Mouse (Mus musculus) adrenal gland, adult 2 months (tissue): ENCODE data around the gene Igsf3. TPM values are rescaled to one million over a fixed set of nuclear protein-coding genes. Genes with fewer than 3 reads are reported as not detected.
"Not testable (repeated sequence)": the region's sequence is repeated elsewhere in the genome, so short reads cannot be mapped to it uniquely, and the experiment has no call there.

Experiments
- DNase-seq: peaks from one replicate; pipeline ENCODE4 v3.0.0; 2021
- polyA plus RNA-seq: library from polyadenylated mRNA; depleted of rRNA; stranded (reverse); fragments of >200 nt; gene quantifications from 2 replicates; pipeline ENCODE4 v1.2.3, GENCODE M21; 2012
- total RNA-seq, 2 experiments: library from RNA; stranded (reverse); gene quantifications; 2 replicates each; pipeline ENCODE4 v1.2.3; 2021

Igsf3 gene
- total and polyA plus RNA-seq, 3 experiments: 2.1 to 8.3 (median 3.4) TPM

GRCm38 (mm10) chr3:101404620-101405415, 27.9 kb downstream of the Igsf3 start:
- DNase-seq: no peak

- no peak for DNase-seq
Observed at GRCm38 (mm10) chr3:101405495-101405894, 28.6 kb downstream of the Igsf3 start.

- no peak for DNase-seq
Observed at GRCm38 (mm10) chr3:101406097-101406496, 29.2 kb downstream of the Igsf3 start.

GRCm38 (mm10) chr3:101407568-101407967, 30.7 kb downstream of the Igsf3 start:
- DNase-seq: no peak

DNA sequence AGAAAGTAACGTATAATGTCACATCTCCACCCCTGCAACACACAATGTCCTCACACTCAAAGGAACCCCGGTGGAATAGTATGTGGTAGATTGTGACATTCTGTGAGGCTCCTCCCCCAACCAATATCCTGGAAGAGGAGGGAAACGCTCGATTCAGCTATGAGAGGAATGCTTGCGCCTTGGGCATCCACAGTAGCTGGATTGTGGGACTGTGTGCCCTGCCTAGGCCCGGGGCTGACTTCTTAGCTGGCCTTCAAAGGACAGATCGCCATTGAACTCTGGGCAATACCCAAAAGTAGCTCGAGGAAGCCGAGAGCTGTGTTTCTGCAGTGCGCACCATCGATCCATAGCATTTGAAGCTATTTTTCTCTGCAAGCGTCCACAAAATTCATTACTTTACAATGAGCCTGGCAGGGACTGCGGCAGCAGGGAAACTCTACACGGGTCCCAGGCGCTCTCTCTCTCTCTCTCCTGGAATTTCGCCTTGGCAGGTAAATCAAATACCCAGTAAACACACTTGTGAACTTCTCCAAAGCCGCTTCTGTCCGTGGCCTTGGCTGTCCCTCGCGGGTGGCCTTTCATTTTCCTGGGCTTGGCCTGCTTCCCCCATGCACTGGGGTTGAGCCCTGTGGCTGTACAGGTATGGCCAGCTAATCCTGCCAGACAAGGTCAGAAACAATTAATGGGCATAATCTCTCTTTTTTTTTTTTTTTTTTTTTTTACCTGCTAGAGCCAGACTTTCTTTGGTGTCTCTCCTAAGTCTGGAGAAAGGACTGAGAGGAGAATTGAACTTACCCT, 32.3 kb downstream of the Igsf3 start:
- peak; percentile 51 for DNase-seq

GRCm38 (mm10) chr3:101410202-101410601, 33.3 kb downstream of the Igsf3 start:
- DNase-seq: no peak

DNA sequence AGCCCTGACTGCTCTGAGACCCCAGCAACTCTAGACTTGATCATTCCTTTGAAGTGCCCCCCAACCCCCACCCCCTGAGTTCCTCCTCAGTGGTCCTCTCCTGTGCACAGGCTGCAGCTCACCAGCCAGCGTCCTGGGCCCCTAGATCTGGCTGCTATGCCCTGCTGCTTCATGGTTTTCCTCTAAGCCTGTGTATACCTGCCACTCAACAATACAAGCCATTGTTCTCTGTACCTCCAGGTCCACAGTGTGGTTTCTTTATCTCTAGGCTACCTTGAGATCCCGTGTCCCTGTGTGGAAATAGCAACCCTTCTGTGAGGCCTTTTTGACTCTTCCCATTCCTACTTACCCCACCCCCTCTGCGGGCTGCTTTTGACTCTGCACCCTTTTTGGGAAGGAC, 33.9 kb downstream of the Igsf3 start:
- DNase-seq: no peak

GRCm38 (mm10) chr3:101411626-101412025, 34.7 kb downstream of the Igsf3 start:
- DNase-seq: no peak

DNA sequence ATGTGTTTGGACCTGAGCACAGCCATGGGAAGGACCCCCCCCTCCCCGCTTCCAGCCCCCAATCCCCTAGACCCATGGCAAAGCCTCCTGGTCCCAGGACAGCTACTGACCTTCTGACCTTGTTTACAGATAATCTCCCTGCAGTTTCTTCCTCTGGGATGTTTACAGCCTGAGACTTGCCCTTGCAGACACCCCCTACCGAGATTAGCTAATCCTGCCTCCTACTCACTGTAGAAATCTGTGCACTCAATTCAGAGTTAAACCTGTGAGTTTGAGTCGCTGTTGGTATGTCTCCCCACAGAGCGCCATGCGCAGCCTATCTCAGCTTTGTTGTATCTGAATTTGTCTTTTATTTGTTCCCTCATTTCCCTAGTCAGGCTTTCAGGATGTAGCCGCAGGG, 35.2 kb downstream of the Igsf3 start:
- no peak for DNase-seq

- not testable (repeated sequence) for DNase-seq
Observed at GRCm38 (mm10) chr3:101413013-101413412, 36.1 kb downstream of the Igsf3 start.

GRCm38 (mm10) chr3:101418740-101419652, 42.1 kb downstream of the Igsf3 start:
- no peak for DNase-seq

DNA sequence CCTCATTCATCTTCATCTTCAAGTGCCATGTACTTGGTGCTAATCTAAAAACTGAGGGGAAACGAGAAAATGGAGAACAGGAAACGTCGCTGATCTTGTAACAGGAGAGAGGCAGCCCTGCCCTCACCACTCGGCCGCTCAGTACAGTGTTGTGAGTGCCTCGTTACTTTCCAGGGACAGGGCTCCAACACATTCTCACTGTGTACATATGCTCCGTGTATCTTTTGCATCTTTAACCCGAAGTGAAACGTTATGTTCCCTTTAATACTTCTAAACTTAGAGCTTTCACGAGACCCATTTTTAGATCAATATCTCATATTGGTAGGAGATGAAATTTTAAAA, 42.7 kb downstream of the Igsf3 start:
- no peak for DNase-seq

DNA sequence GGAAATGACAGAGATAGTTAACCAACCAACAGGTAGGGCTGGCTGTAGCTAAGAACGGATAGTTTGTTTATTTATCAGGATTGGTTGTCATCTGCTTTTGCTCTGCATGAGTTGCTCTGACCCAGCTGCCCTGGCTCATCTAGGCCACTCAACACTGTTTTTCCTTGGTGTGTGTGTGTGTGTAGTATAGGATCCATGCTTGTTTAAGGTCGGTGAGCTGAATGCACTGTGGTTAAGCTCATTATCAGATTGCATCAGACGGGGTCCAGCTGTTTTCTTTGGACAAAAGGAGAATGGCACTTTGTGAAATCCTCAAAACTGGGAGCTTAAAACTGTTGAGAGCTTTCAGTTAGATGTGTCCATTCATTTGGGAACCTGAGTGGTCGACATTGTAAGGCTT, 46.3 kb downstream of the Igsf3 start:
- DNase-seq: no peak

- DNase-seq: peak; percentile 32
Observed at GRCm38 (mm10) chr3:101424295-101424885, 47.5 kb downstream of the Igsf3 start.

DNA sequence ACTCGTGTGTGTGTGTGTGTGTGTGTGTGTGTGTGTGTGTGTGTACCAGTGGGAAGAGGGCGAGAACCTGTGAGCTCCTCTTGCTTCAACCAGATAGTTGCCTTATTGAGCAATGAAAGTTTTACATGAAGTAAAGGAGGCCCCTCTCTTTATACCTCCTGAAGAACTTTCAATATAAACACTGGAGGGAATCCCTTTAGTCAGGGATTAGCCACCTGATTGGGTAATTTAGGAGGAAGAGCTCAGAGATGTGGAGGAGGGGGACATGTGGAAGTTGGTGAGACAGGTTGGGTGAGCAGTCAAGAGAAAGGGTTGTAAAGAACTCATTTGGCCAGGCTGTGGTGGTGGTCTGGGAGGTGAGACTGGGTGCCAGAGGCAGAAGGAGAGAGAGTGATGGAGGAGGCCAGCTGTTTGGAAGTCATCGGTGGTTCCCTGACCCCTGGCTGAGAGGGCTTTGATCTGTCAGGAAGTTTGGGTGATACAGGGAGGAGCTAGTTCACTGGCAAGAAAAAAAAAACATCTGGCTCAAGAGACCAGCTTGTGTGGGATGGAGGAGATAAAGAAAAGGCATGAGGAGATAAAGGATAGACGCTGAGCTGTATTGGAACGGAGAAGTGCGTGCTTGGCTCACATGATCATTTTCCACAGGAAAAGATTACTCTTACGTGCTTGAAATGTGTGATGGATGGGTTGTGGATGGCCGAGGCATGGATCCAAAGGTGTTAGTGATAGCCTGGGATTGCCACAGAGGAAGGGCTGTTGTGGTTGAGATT, 53.3 kb downstream of the Igsf3 start:
- peak; percentile 31 for DNase-seq

GRCm38 (mm10) chr3:101430755-101431115, 53.9 kb downstream of the Igsf3 start:
- DNase-seq: no peak

GRCm38 (mm10) chr3:101435672-101436071, 58.8 kb downstream of the Igsf3 start:
- DNase-seq: no peak

- no peak for DNase-seq
Observed at GRCm38 (mm10) chr3:101436469-101436868, 59.6 kb downstream of the Igsf3 start.

DNA sequence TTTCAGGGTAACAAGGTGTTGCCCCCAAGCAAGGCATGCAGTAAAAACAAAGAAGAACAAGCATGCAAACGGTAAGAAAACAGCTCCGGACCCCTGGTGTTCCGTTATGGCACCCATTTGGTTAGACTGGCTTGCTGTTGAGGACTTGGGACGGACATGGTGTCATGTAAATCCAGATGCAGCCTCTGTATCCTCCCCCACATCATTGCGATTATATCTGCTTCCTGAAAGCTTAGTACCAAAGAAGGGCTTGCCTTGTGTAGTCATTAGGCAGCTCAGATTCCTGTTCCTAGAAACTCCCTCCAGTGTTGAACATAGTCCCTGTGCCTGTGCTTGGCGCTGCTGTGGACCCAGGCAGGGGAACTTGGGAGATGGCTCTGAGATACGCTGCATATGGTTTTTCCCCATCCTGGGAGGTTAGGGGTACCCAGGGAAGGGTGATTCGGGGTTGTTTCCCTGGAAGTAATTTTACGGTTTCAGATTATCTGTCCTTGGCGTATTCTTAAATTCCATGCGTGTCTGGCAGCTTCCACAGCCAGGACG, 60.2 kb downstream of the Igsf3 start:
- DNase-seq: no peak

DNA sequence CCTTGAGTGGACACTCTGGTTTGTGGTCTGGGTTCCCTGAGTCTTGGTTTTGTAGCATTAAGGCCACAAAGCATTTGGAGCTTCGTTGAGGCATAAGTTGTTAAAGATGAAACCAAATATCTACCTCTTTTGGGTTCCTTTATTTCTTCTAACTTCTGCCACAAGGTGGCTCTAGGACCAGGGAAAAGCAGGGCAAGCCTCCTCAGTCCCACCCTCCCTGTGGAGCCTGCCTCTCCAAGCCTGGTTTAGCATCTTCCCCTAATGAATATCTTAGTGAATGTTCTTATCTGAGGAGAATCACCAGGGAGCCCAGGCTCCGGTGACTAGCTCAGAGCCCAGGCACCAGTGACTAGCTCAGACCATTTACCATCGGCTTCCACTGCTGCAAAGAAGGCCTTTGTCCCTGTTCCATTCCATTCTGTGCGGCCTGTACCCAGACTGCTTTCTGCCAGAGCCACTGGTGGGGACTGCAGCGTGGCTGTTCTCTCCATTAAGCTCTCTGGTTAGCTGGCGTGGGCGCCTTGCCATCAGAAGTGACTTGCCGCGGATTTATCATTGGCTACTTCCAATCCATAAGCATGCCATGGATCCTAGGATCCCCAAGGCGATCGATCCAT, 66.5 kb downstream of the Igsf3 start:
- no peak for DNase-seq
